Mouse (Mus musculus) embryonic facial prominence, embryonic 14.5 days (tissue): ENCODE results near the gene Slf1. TPM values are rescaled to one million over a fixed set of nuclear protein-coding genes. Genes with fewer than 3 reads are reported as not detected.
A peak's percentile ranks its signal among the peaks of the same experiment; 100 is the strongest.

Source experiments
- ATAC-seq: fragments of 200-750 bp; cut with Nextera tagmentation; 2 replicates; pipeline ENCODE4 v1.8.0; 2017; ENCODE audit warnings: low read depth, moderate number of reproducible peaks, moderate TSS enrichment
- DNase-seq: peaks from one replicate; pipeline ENCODE4 v3.0.0-alpha.2; 2015; ENCODE audit warnings: low spot score
- H3K27ac ChIP-seq: fragments of 300-500 bp; sonication (generic); replicated peaks from 2 replicates; pipeline ENCODE4 v1.5.1; 2014; ENCODE audit warnings: low read depth, mild to moderate bottlenecking, low read length, moderate library complexity
- H3K27me3 ChIP-seq: fragments of 300-500 bp; sonication (generic); replicated peaks from 2 replicates; pipeline ENCODE4 v1.6.1; 2014; ENCODE audit warnings: low read length; ENCODE audit not compliant: control insufficient read depth, insufficient read depth
- H3K36me3 ChIP-seq: fragments of 300-500 bp; sonication (generic); 2 replicates; pipeline ENCODE4 v1.6.1; 2014; ENCODE audit warnings: low read length, mixed read lengths; ENCODE audit not compliant: control insufficient read depth, insufficient read depth
- H3K4me1 ChIP-seq: fragments of 300-500 bp; sonication (generic); 2 replicates; pipeline ENCODE4 v1.6.1; 2014; ENCODE audit warnings: antibody characterized with exemption, low read length; ENCODE audit not compliant: control insufficient read depth, insufficient read depth
- H3K4me2 ChIP-seq: fragments of 300-500 bp; sonication (generic); 2 replicates; pipeline ENCODE4 v1.6.1; 2014; ENCODE audit warnings: low read depth, mild to moderate bottlenecking, low read length, moderate library complexity, mixed read lengths
- H3K4me3 ChIP-seq: fragments of 300-500 bp; sonication (generic); 2 replicates; pipeline ENCODE4 v1.5.1; 2014; ENCODE audit warnings: low read depth, mild to moderate bottlenecking, low read length
- H3K9ac ChIP-seq: fragments of 300-500 bp; sonication (generic); 2 replicates; pipeline ENCODE4 v1.6.1; 2014; ENCODE audit warnings: low read depth, mild to moderate bottlenecking, low read length, moderate library complexity, mixed read lengths
- H3K9me3 ChIP-seq: fragments of 300-500 bp; sonication (generic); 2 replicates; pipeline ENCODE4 v1.6.1; 2016; ENCODE audit warnings: low read length; ENCODE audit not compliant: control insufficient read depth
- WGBS: fragments of 180-500 bp; shearing (Covaris S2); extraction: QIAGEN DNeasy Blood & Tissue Kit; methylation state at CpG from one replicate; pipeline ENCODE4 v1.1.7; 2014; 5-methylcytosine and 5-hydroxymethylcytosine counted together
- polyA plus RNA-seq: library from polyadenylated mRNA; unstranded; fragments of >200 nt; fragmentation: Nextera tagmentation; extraction: Ambion mirVana; gene quantifications from 2 replicates; pipeline ENCODE4 v1.2.1, GENCODE M21; 2014

The Slf1 gene
- polyA plus RNA-seq, 1 experiment from 2014 or later: 33.6 TPM

DNA sequence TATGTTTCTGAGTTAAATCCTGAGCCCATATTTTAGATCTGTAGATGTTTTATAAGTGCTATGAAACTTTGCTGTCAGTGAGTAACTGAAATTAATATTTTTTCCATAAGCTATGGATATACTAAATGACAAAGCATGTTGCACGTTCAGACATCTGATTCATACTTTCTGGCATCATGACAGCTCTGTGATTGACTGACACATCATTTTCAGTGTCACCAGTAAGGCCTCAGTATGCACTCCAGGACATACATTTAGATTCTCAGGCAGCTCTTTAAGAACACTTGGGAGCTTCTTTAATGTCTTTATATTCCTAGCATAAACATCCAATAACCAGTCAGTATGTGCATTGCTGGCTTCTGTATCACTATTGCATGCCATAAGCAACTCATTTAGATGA is 91.9 kb downstream of the Slf1 start:
- Histone ChIP-seq H3K4me3 (no peak overlapping the region), H3K27ac (no peak overlapping the region), H3K9me3 (no peaks in the 10 kb centered on the region), H3K4me2 (no peak overlapping the region), H3K27me3 (no peaks in the 10 kb centered on the region), H3K9ac (no peak overlapping the region), H3K4me1 (no peaks in the 10 kb centered on the region), H3K36me3 (peaks cover 3% of the 10 kb centered on the region; the same call in 1 of the 2 replicates)
- no peak for DNase-seq
- no peak for ATAC-seq
- WGBS: 72% methylated on average over 1 of the region's 1 CpGs

DNA sequence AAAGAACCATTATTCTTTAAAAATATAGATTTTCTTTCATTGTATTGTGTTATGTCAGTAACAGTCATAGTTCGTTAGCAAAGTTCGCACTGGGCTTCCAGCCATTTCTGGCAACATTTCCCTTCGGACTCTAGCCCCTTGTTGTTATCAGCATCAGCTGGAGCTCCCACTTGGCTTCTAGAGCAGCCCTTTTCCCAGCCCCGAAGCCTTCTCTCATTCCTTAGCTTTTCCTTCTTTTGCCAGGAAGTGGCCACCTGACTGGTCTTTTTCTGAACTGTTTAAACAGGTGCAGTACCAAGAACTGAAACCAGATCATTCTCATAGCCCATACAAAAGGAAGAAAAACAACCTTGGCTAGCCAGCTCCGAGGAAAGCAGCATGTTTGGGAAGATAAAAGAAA is 105.7 kb downstream of the Slf1 start:
- Histone ChIP-seq H3K27ac (no peak overlapping the region), H3K4me3 (no peak overlapping the region), H3K4me1 (no peaks in the 10 kb centered on the region), H3K36me3 (no peaks in the 10 kb centered on the region), H3K4me2 (no peak overlapping the region), H3K9me3 (no peaks in the 10 kb centered on the region), H3K27me3 (no peaks in the 10 kb centered on the region), H3K9ac (no peak overlapping the region)
- DNase-seq (no peak), ATAC-seq (0 out of 2 replicates have a peak, but pooled peaks have one; percentile 37)
- WGBS: 59% methylated on average over 5 of the region's 5 CpGs

DNA sequence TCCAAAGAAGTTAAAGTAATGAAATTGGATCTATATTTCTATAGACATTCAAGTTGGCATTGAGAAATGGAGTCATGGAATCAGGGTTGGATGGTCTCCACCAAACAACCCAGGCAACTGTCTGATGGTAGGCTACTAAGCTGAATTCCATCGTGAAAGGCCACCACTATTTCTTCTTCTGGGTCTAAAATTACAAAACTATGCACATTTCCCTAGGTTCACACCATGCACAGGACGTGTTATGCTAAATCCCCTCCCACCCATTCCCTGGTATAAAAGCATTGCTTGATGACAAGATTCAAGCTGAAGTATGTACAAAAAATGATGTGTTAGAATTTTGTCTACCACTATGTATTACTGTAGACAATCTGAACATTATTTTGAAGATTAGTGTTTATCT is 116.4 kb downstream of the Slf1 start:
- Histone ChIP-seq H3K4me2 (no peak overlapping the region), H3K9ac (no peak overlapping the region), H3K27ac (no peak overlapping the region), H3K36me3 (no peaks in the 10 kb centered on the region), H3K27me3 (no peaks in the 10 kb centered on the region), H3K9me3 (no peaks in the 10 kb centered on the region), H3K4me3 (no peak overlapping the region), H3K4me1 (no peaks in the 10 kb centered on the region)
- WGBS: 83% methylated on average over 2 of the region's 2 CpGs
- no peak for DNase-seq
- ATAC-seq: no peak

DNA sequence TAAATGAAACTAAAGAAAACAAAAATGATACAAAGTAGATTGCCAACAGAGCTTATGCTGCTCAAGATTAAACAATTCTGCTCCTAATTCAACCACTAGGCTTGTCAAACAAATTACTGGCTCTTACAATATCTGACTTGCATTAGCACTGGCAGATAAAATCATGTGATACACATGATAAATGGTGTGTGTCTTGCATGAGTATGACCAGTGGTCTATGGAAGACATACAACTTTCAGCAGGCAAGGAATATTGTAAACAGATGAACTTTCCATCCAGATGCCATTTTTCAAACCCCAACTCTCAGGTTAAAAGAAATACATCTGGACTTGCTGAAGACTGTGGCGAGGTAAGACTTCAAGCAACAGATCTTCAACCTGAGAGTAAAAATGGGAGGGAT is 131.6 kb downstream of the Slf1 start:
- ATAC-seq (no peak), DNase-seq (no peak)
- H3K9ac ChIP-seq: no peak overlapping the region
- H3K4me3 ChIP-seq: no peak overlapping the region
- H3K9me3 ChIP-seq: no peaks in the 10 kb centered on the region
- H3K36me3 ChIP-seq: no peaks in the 10 kb centered on the region
- no peak overlapping the region for H3K27ac ChIP-seq
- H3K27me3 ChIP-seq: no peaks in the 10 kb centered on the region
- WGBS: 51% methylated on average over 1 of the region's 1 CpGs
- no peak overlapping the region for H3K4me2 ChIP-seq
- peaks cover 3% of the 10 kb centered on the region; the same call in 1 of the 2 replicates for H3K4me1 ChIP-seq

DNA sequence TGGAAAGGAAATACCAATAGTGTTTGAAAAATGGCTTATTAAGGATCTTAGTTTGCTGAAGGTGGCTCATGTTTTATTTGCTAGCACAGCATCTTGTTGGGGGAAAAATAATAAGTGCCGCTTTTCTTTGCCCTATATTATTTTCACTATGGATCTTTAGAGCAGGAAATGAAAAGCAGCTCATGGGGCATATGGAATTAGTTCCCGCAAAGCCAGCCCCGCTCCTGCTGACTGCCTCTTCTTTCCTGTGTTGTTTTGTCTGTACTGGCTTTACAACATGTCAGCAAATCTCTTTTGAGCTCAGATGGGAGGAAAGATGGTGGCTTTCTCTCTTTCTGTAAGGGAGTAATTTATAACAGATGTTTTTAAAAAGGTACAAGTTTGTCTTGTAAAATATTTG is 132.6 kb downstream of the Slf1 start:
- DNase-seq (peak; percentile 76), ATAC-seq (peak; percentile 41; the same call in 1 of the 2 replicates)
- Histone ChIP-seq H3K36me3 (no peaks in the 10 kb centered on the region), H3K4me2 (no peak overlapping the region), H3K27me3 (no peaks in the 10 kb centered on the region), H3K4me3 (no peak overlapping the region), H3K9ac (no peak overlapping the region), H3K4me1 (peaks cover 3% of the 10 kb centered on the region; the same call in 1 of the 2 replicates), H3K9me3 (no peaks in the 10 kb centered on the region), H3K27ac (peak overlapping the region; percentile 50)
- WGBS: 26% methylated on average over 3 of the region's 3 CpGs

Other genes starting within 250 kb of the Slf1 start
- 9.8 and 12.0 TPM in 2 replicates for gene 2210408I21Rik, start 67 bp upstream of the Slf1 start, polyA plus RNA-seq